Mouse (Mus musculus) kidney, adult 2 months (tissue): ENCODE results near the gene Rapgef4. TPM values are rescaled to one million over a fixed set of nuclear protein-coding genes. Genes with fewer than 3 reads are reported as not detected.

ENCODE experiments used
- DNase-seq: peaks from one replicate; pipeline ENCODE4 v3.0.0; 2021
- H3K27ac ChIP-seq: fragments of 200-500 bp; 2 replicates; pipeline ENCODE4 v1.5.1; 2012; ENCODE audit warnings: low read depth, low read length, control low read depth, inconsistent platforms; ENCODE audit not compliant: insufficient read depth
- H3K27me3 ChIP-seq: fragments of 200-500 bp; replicated peaks from 2 replicates; pipeline ENCODE4 v1.6.1; 2012; ENCODE audit warnings: mild to moderate bottlenecking, moderate library complexity, low read length, inconsistent platforms; ENCODE audit not compliant: control insufficient read depth, insufficient read depth
- H3K36me3 ChIP-seq: fragments of 200-500 bp; 2 replicates; pipeline ENCODE4 v1.6.1; 2012; ENCODE audit warnings: mild to moderate bottlenecking, moderate library complexity, low read length, inconsistent platforms; ENCODE audit not compliant: control insufficient read depth, insufficient read depth
- H3K4me1 ChIP-seq: fragments of 200-500 bp; 2 replicates; pipeline ENCODE4 v1.6.1; 2011; ENCODE audit warnings: low read length; ENCODE audit not compliant: control insufficient read depth, insufficient read depth
- H3K4me3 ChIP-seq: fragments of 200-500 bp; 2 replicates; pipeline ENCODE4 v1.5.1; 2011; ENCODE audit warnings: mild to moderate bottlenecking, low read depth, low read length, control low read depth; ENCODE audit not compliant: insufficient read depth
- CTCF ChIP-seq: fragments of 200-500 bp; conservative IDR thresholded peaks from 2 replicates; pipeline ENCODE4 v1.5.1; 2011; ENCODE audit warnings: low read depth, mild to moderate bottlenecking, control low read depth, low read length, moderate library complexity, mixed read lengths; ENCODE audit not compliant: insufficient read depth, insufficient read length
- POLR2A ChIP-seq: fragments of 200-500 bp; IDR thresholded peaks from one replicate; pipeline ENCODE4 v1.6.1; 2011; ENCODE audit warnings: low read depth, low read length, control low read depth
- WGBS: fragments of 180-500 bp; shearing (Covaris S2); methylation state at CpG from one replicate; pipeline ENCODE4 v1.1.7; 2018; 5-methylcytosine and 5-hydroxymethylcytosine counted together
- polyA plus RNA-seq: library from polyadenylated mRNA; depleted of rRNA; stranded (reverse); fragments of >200 nt; gene quantifications from 2 replicates; pipeline ENCODE4 v1.2.3, GENCODE M21; 2012

The Rapgef4 gene
- polyA plus RNA-seq, 1 experiment = 6.2 TPM

DNA sequence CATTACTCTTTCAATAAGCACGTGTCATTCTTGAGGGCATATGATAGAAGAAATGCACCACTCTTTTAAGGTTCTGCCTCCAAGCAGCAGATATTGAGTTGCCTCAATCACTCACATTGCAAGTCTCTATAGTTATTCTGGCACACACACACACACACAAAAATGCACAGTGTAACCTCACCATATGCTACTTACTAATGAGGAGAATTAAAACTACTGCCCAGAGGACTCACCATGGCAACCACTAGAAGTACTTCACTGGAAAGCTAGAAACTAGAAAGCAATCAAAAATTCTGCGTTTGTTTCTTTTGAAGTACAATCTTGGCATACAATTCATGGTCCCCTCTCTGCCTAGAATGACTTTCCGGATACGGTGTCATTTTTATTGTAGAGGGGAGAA, 29.8 kb upstream of the Rapgef4 start:
- Histone ChIP-seq H3K36me3 (no peaks in the 10 kb centered on the region), H3K27me3 (no peaks in the 10 kb centered on the region), H3K4me3 (no peak overlapping the region), H3K4me1 (no peaks in the 10 kb centered on the region), H3K27ac (no peak overlapping the region)
- WGBS = 82% methylated on average over 4 of the region's 4 CpGs
- no peak for DNase-seq
- TF ChIP-seq POLR2A = no peak
- TF ChIP-seq CTCF = no peak

DNA sequence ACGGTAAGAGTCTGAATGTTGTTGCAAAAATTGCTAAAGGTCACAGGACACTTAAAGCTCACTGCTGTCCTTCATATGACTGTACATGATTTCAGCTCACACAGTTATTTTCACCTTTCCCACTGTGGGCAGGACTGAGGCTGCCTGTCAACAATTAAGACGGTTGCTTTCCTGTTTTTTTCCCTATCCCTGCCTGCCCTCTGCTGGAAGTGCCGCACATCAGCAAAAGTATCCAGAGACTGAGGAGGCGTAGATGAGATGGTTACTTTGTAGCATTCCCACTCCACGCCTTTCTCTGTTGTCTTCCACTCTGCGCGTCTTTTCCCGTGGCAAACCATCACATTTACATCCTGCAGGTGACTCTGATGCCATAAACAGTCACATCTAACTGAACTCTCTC, 25.4 kb upstream of the Rapgef4 start:
- TF ChIP-seq POLR2A (no peak), CTCF (peak; percentile 91)
- DNase-seq = peak; percentile 59

DNA sequence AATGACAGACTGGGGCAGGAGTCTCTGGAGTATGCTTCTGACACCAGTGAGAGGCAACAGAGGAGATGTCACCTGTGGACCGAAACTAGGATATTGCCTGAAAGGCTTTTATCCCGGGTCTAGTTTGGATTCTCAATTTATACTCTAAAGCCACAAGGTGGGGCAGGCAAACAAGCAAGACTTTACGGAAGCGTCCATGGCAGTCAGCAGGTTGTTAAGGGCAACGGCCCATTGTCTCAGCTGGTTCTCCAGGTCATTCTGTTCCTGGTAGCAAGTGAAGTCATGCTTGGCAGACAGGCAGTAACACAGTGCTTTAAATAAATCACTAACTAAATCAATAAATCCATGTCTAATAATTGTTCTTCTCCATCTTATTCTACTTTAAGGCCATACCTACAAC, 24.6 kb upstream of the Rapgef4 start:
- H3K27ac ChIP-seq = no peak overlapping the region
- WGBS = 37% methylated on average over 5 of the region's 5 CpGs
- TF ChIP-seq POLR2A (no peak), CTCF (no peak)
- H3K27me3 ChIP-seq = no peaks in the 10 kb centered on the region
- no peaks in the 10 kb centered on the region for H3K4me1 ChIP-seq
- H3K4me3 ChIP-seq = no peak overlapping the region
- no peaks in the 10 kb centered on the region for H3K36me3 ChIP-seq
- DNase-seq = peak; percentile 32

More for the DNA sequence above, 25.4 kb upstream of the Rapgef4 start:
- no peak overlapping the region for H3K27ac ChIP-seq
- no peaks in the 10 kb centered on the region for H3K36me3 ChIP-seq
- WGBS = 15% methylated on average over 8 of the region's 8 CpGs
- no peaks in the 10 kb centered on the region for H3K27me3 ChIP-seq
- H3K4me1 ChIP-seq = no peaks in the 10 kb centered on the region
- H3K4me3 ChIP-seq = no peak overlapping the region

DNA sequence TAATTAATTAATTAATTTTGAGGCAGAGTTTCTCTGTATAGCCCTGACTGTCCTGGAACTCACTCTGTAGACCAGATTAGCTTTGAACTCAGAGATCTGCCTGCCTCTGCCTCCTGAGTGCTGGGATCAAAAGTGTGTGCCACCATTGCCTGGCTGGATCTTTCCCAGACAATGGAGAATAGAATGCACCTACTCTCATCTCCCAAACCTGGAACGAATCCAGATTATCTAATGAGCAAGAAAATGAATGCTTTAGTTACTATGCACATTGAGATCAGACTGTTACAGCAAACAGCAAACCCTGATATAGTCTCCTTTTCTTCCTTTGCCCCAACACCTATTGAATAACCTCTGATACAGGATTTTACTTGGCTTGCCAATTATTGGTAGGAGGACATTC, 23.1 kb upstream of the Rapgef4 start:
- no peak overlapping the region for H3K27ac ChIP-seq
- no peaks in the 10 kb centered on the region for H3K4me1 ChIP-seq
- H3K36me3 ChIP-seq = no peaks in the 10 kb centered on the region
- no peak for DNase-seq
- TF ChIP-seq POLR2A = no peak
- TF ChIP-seq CTCF = no peak
- H3K27me3 ChIP-seq = no peaks in the 10 kb centered on the region
- 86% methylated on average over 1 of the region's 1 CpGs for WGBS
- no peak overlapping the region for H3K4me3 ChIP-seq

DNA sequence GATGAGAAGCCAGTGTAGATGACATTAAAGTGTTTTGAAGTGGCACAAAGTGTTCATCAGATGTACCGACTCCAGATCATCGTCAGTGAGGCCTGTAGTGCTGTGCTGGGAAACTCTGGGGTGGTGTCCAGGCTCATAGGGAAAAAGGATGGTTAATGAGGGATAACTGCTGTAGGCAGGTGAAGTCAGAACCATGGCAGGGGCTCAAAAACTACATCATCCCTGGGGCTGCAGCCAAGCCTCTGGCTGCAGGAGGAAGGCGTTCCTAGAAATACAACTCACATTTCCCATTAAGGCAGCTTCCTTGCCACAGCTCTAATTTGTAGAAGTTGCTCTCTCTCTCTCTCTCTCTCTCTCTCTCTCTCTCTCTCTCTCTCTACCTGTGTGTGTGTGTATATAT, 22.6 kb upstream of the Rapgef4 start:
- Histone ChIP-seq H3K4me3 (no peak overlapping the region), H3K27ac (no peak overlapping the region), H3K36me3 (no peaks in the 10 kb centered on the region), H3K27me3 (no peaks in the 10 kb centered on the region), H3K4me1 (no peaks in the 10 kb centered on the region)
- TF ChIP-seq CTCF (no peak), POLR2A (no peak)
- WGBS = 87% methylated on average over 3 of the region's 3 CpGs
- peak; percentile 23 for DNase-seq

DNA sequence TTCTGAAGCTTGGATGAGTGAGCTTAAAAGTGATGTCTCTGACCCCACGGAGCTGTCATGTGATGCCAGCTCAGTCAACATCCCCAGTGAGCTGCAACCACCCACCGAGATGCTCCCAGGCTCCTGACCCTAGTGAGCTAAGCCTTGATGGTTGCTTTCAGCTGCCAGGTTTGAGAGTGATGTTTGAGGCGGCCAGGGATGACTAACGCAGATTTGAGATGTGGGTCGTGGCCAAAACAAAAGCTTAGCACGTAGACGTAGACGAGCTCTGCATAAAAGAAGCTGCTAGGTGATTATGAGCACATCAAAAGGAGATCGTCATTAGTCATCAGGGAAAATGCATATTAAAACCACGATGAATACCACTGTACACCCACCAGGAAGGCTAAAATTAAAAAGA, 16.8 kb upstream of the Rapgef4 start:
- Histone ChIP-seq H3K27me3 (no peaks in the 10 kb centered on the region), H3K27ac (no peak overlapping the region), H3K36me3 (no peaks in the 10 kb centered on the region), H3K4me3 (no peak overlapping the region), H3K4me1 (no peaks in the 10 kb centered on the region)
- TF ChIP-seq CTCF = no peak
- 61% methylated on average over 10 of the region's 10 CpGs for WGBS
- DNase-seq = no peak

DNA sequence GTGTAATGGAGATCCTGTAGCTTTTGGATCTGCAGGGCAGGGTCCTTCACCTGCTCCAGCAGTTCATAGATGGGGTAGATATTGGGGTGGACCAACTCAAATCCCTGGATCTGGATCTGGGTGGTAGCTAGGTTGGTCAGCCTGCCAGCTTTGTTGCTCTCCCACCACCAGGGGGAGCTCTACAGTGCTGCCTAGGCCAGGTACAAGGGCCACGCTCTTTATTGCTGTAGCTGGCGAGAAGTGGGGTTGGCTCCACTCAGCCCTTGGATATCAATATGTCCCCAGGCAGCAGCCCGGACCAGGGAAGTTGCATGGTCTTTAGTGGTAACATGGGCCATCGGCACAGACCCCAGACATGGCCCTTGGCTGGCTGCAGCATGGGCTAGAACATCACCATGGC, 15.6 kb upstream of the Rapgef4 start:
- Histone ChIP-seq H3K36me3 (no peaks in the 10 kb centered on the region), H3K4me1 (no peaks in the 10 kb centered on the region), H3K4me3 (no peak overlapping the region), H3K27ac (no peak overlapping the region), H3K27me3 (no peaks in the 10 kb centered on the region)
- no peak for TF ChIP-seq POLR2A
- TF ChIP-seq CTCF = peak; percentile 62
- WGBS = 94% methylated on average over 4 of the region's 4 CpGs
- DNase-seq = peak; percentile 11

DNA sequence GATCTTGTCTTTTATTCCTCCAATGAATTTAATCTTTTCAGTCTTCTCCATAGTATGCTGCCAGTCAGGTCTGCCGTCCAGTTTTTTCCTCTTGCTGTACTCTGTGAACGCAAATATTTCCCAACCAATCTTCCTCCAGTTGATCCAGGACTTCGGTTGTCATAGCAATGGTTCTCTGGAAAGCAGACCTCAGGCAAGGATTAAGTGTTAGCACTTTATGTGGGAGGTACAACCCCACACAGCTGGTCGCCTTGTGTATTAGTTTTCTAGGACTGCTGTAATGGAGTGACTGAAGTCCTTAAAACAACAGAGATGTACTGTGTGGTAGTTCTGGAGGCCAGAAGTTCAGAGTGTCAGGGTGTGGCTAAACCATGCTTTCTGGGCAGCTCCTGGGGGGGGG, 14.3 kb upstream of the Rapgef4 start:
- WGBS = 44% methylated on average over 4 of the region's 4 CpGs
- Histone ChIP-seq H3K27me3 (no peaks in the 10 kb centered on the region), H3K4me3 (no peak overlapping the region), H3K27ac (no peak overlapping the region), H3K36me3 (no peaks in the 10 kb centered on the region), H3K4me1 (no peaks in the 10 kb centered on the region)
- TF ChIP-seq POLR2A = no peak
- no peak for TF ChIP-seq CTCF
- DNase-seq = no peak
